Mouse (Mus musculus) C2C12 (cell line): ENCODE results near the gene Mvd. TPM values are rescaled to one million over a fixed set of nuclear protein-coding genes. Genes with fewer than 3 reads are reported as not detected.

ENCODE experiments used
- H3K27me3 ChIP-seq: one replicate; pipeline ENCODE4 v1.6.1; 2011; ENCODE audit not compliant: control insufficient read depth, insufficient read depth, insufficient read length
- H3K36me3 ChIP-seq: one replicate; pipeline ENCODE4 v1.6.1; 2011; ENCODE audit not compliant: control insufficient read depth, insufficient read depth
- H3K4me3 ChIP-seq: one replicate; pipeline ENCODE4 v1.5.1; 2011; ENCODE audit warnings: mild to moderate bottlenecking, control low read depth; ENCODE audit not compliant: poor library complexity, insufficient read depth, severe bottlenecking
- H3K79me2 ChIP-seq: one replicate; pipeline ENCODE4 v1.6.1; 2011; ENCODE audit not compliant: control insufficient read depth, insufficient read depth
- H3K79me3 ChIP-seq: one replicate; pipeline ENCODE4 v1.6.1; 2011; ENCODE audit warnings: low read depth, control low read depth
- H3ac ChIP-seq: one replicate; pipeline ENCODE3; 2011; ENCODE audit warnings: low read depth; ENCODE audit not compliant: control insufficient read depth, insufficient read length
- CEBPB ChIP-seq: IDR thresholded peaks from one replicate; pipeline ENCODE4 v1.6.1; 2011; ENCODE audit warnings: low read depth, mild to moderate bottlenecking, control low read depth, moderate library complexity
- CTCF ChIP-seq: IDR thresholded peaks from one replicate; pipeline ENCODE4 v1.5.1; 2011; ENCODE audit not compliant: control insufficient read depth, insufficient read depth, insufficient read length
- FOSL1 ChIP-seq: IDR thresholded peaks from one replicate; pipeline ENCODE4 v1.8.0; 2011; ENCODE audit warnings: mild to moderate bottlenecking, low read length; ENCODE audit not compliant: poor library complexity, insufficient read depth, severe bottlenecking
- MAX ChIP-seq: IDR thresholded peaks from one replicate; pipeline ENCODE4 v1.6.1; 2011; ENCODE audit warnings: mild to moderate bottlenecking, control low read depth
- MYOD1 ChIP-seq: IDR thresholded peaks from one replicate; pipeline ENCODE4 v1.6.1; 2011; ENCODE audit warnings: low read depth; ENCODE audit not compliant: control insufficient read depth, insufficient read length
- MYOG ChIP-seq: IDR thresholded peaks from one replicate; pipeline ENCODE4 v1.6.1; 2011; ENCODE audit not compliant: control insufficient read depth, insufficient read length; ENCODE audit errors: extremely low read depth
- USF1 ChIP-seq: IDR thresholded peaks from one replicate; pipeline ENCODE4 v1.6.1; 2011; ENCODE audit warnings: low read depth, mild to moderate bottlenecking, control low read depth, moderate library complexity
- polyA plus RNA-seq: library from polyadenylated mRNA; unstranded; fragments of >200 nt; fragmentation: generic; extraction: Trizol; gene quantifications from one replicate; pipeline ENCODE4 v1.2.1, GENCODE M21; 2012; ENCODE audit warnings: missing spikeins

The Mvd gene
- polyA plus RNA-seq, 1 experiment, result 38.3 TPM

DNA sequence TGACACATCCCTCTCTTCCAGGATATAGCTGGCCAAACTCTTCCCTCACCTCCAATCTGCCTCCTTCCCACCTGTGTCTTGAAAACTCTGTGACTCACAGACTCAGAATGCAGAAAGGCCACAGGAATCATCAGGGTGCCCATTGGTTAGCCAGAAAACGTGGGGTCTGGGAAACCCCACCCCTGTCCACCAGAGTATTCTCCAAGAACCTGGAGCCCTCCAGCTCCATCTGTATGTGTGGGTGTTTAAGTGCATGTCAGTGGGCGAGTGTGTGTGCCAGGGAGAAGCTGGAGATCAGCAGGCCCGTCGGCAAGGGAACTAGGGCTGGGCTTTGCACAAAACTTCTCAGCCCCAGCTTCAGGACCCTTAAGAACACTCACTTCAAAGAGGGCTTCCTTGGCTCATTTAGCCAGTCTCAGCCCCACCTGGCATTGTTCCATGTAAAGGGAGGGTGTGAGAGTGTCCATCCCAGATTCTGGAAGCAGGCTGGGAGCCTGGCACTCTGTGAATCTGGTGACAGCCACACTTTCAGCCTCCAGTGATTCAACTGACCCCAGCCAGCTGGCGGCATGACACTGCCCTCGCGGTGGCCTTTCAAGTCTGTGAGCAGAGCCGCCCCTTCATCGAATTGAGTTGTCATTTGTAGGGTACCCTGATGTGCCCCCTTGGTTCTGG lies 23.2 kb downstream of the Mvd start:
- Histone ChIP-seq H3ac (no peak overlapping the region), H3K79me3 (no peaks in the 10 kb centered on the region), H3K4me3 (no peak overlapping the region), H3K79me2 (no peaks in the 10 kb centered on the region), H3K36me3 (peaks cover 29% of the 10 kb centered on the region), H3K27me3 (no peaks in the 10 kb centered on the region)
- TF ChIP-seq CEBPB (no peak), MYOG (no peak), MAX (no peak), CTCF (no peak), FOSL1 (no peak), MYOD1 (no peak), USF1 (no peak)

DNA sequence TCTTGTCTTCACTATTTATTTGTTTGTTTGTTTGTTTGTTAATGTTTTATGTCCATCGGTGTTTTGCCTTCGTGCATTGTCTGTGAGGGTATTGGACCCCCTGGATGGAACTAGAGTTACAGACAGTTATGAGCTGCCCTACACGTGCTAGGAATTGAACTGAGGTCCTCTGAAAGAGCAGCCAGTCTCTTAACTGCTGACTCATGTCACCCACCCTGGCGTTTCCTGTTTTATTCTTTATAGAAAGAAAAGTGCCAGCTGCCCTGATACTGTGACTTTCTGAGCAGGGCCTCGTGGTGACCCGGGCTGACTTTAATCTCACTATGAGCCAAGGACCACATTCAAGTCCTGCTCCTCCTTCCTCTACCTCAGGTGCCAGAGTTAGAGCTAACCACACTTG lies 27.7 kb downstream of the Mvd start:
- Histone ChIP-seq H3K79me2 (no peaks in the 10 kb centered on the region), H3K36me3 (peaks cover 65% of the 10 kb centered on the region), H3ac (no peak overlapping the region), H3K79me3 (no peaks in the 10 kb centered on the region), H3K27me3 (no peaks in the 10 kb centered on the region), H3K4me3 (no peak overlapping the region)
- TF ChIP-seq MYOD1 (no peak), MYOG (no peak)

DNA sequence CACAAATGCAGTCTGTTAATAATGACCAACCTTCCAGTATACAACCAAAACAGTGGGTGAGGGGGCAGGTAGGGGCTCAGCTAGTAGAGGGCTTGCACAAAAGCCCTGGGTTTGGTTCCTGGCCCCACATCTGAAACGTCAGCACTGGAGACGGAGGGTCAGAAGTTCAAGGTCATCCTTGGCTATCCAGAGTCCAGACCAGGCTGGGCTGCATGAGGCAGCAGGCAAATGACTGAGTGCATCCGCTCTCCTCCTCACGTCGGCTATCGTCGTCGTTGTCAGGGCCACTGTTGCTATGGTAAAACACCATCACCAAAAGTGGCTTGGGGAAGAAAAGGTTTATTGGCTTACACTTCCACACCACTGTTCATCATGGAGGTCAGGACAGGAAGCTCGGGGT lies 28.9 kb downstream of the Mvd start:
- no peak overlapping the region for H3K4me3 ChIP-seq
- no peak overlapping the region for H3ac ChIP-seq
- no peaks in the 10 kb centered on the region for H3K27me3 ChIP-seq
- TF ChIP-seq MYOG, result no peak
- TF ChIP-seq CEBPB, result no peak
- TF ChIP-seq MYOD1, result no peak
- no peak for TF ChIP-seq CTCF
- no peak for TF ChIP-seq MAX
- TF ChIP-seq USF1, result no peak
- no peak for TF ChIP-seq FOSL1
- H3K79me2 ChIP-seq, result no peaks in the 10 kb centered on the region
- peaks cover 77% of the 10 kb centered on the region for H3K36me3 ChIP-seq
- no peaks in the 10 kb centered on the region for H3K79me3 ChIP-seq

DNA sequence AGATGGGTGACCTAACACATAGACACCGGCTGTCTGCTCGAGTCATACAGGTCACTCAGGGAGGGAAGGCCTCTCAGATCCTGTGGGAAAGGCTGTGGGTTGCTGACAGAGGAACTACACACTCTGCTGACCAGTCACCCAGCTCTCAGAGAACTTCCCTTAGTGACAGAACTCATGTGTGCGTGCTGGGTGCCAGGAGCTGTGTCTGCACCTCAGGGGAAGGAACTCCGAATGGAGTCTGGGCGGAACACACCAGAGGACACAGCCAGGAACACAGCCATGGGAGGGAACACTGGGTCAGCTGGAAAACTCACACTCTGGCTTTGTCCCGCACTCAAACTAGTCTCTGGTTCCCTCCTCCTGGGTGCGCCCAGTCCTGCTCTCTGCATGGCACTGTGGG lies 35.5 kb downstream of the Mvd start:
- Histone ChIP-seq H3K36me3 (peaks cover 99% of the 10 kb centered on the region), H3ac (no peak overlapping the region), H3K79me3 (no peaks in the 10 kb centered on the region), H3K4me3 (no peak overlapping the region), H3K27me3 (no peaks in the 10 kb centered on the region), H3K79me2 (no peaks in the 10 kb centered on the region)
- TF ChIP-seq USF1, result no peak
- TF ChIP-seq MYOD1, result no peak
- TF ChIP-seq MAX, result no peak
- no peak for TF ChIP-seq FOSL1
- no peak for TF ChIP-seq CTCF
- no peak for TF ChIP-seq MYOG
- TF ChIP-seq CEBPB, result no peak

DNA sequence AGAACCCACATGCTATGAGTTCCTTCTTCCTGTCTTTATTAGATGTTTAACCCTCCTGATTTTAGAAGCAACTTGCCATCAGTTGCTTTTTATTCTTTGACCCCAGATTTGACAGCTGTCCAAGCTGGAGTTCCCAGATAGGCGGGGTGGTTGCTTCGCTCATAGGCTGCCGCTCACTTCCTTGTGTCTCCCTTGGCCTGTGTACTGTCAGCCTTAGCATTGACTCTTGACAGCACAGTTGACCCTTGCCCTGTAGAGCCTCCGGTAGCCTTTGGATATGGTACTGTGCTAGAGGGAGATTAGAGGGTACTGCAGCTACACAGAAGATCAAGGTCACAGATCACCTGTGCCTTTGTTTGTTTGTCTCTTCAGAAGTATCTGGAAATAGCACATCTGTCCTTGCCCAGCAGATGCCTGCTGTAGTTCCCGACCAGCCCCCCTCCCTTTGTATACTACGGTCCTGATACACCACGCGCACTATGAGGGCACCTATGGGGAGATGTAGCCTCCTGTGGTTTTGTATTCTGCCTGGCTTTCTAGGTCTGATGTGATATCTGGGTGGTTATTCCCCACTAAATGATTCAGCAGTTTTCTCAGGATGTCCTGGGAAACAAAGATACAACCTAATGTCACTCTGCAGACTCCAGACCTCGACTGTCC lies 37.9 kb downstream of the Mvd start:
- peaks cover 99% of the 10 kb centered on the region for H3K36me3 ChIP-seq
- H3K27me3 ChIP-seq, result no peaks in the 10 kb centered on the region
- H3K4me3 ChIP-seq, result no peak overlapping the region
- TF ChIP-seq CTCF (no peak), MYOD1 (no peak)
- no peaks in the 10 kb centered on the region for H3K79me3 ChIP-seq
- no peaks in the 10 kb centered on the region for H3K79me2 ChIP-seq
- H3ac ChIP-seq, result no peak overlapping the region

DNA sequence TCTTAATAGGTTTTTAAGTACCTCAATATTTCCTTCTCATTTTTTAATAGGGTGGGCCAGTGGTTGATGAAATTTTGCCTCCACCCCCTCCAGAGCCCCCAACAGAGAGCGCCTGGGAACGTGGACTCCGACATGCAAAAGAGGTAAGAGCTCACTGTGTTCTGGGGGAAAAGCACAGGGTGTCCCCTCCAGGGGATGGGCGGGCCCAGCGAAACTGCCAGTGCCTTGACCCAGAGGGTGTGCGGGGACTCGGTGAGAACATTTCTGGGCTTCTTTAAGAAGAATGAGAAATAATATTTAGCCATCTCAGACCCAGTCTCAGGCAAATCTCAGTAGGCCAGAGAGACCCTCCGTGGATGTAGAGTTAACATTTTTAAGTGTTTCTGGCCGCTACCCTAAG lies 45.0 kb downstream of the Mvd start:
- peaks cover 95% of the 10 kb centered on the region for H3K36me3 ChIP-seq
- H3ac ChIP-seq, result no peak overlapping the region
- TF ChIP-seq MYOG (no peak), CEBPB (no peak), MAX (no peak), FOSL1 (no peak), MYOD1 (no peak), CTCF (no peak), USF1 (no peak)

More for the DNA sequence above, 45.0 kb downstream of the Mvd start:
- Histone ChIP-seq H3K27me3 (no peaks in the 10 kb centered on the region), H3K79me2 (peaks cover 10% of the 10 kb centered on the region), H3K4me3 (no peak overlapping the region), H3K79me3 (no peaks in the 10 kb centered on the region)
